Comparison of ENCODE assay signal across 8 mouse cellular contexts in genomic region chr5:36313353-36314079, GRCm38 (mm10).
DNase-seq lines count a peak whose midpoint lies in the region; ATAC-seq and TF ChIP-seq lines count a peak whose summit lies in the region.

No protein-coding gene starts in this region.

- H3K4me3 ChIP-seq in hindbrain, postnatal 0 days (ENCODE audit: low read length), result no peak overlapping the region
- no peak overlapping the region for H3K4me3 ChIP-seq in neural tube, embryonic 13.5 days

- H3K27ac ChIP-seq in hindbrain, postnatal 0 days, result peak overlapping the region; percentile 51
- peak overlapping the region; percentile 30 for H3K27ac ChIP-seq in neural tube, embryonic 13.5 days (replicated peaks)

- H3K4me2 ChIP-seq in hindbrain, postnatal 0 days (ENCODE audit: low read depth, low read length), result no peak overlapping the region
- peak overlapping the region; percentile 30 for H3K4me2 ChIP-seq in neural tube, embryonic 13.5 days

- H3K27me3 ChIP-seq in hindbrain, postnatal 0 days (ENCODE audit: insufficient read depth, low read length), result no peaks in the 10 kb centered on the region
- no peaks in the 10 kb centered on the region; the same call in 1 of the 2 replicates for H3K27me3 ChIP-seq in neural tube, embryonic 13.5 days

- no peaks in the 10 kb centered on the region for H3K9me3 ChIP-seq in hindbrain, postnatal 0 days (ENCODE audit: low read length)
- H3K9me3 ChIP-seq in neural tube, embryonic 13.5 days, result no peaks in the 10 kb centered on the region

- ATAC-seq in hindbrain, postnatal 0 days, result peak; percentile 73
- peak; percentile 52 for ATAC-seq in neural tube, embryonic 13.5 days (ENCODE audit: low read depth)
- no peak for ATAC-seq in inflammation-experienced regulatory T-cells, adult 6 months

- no peak for TF ChIP-seq CTCF in hindbrain, postnatal 0 days (IDR thresholded peaks at IDR 0.05; ENCODE audit: low read depth)

- peak; percentile 63 to 65 for DNase-seq in right cerebral cortex, postnatal 10 days (ENCODE audit: low spot score in 2 of 2)
- DNase-seq in right cerebral cortex, postnatal 25 days, result no peak
- peak; percentile 66 for DNase-seq in gastrocnemius, postnatal 14 days
- peak; percentile 44 for DNase-seq in hindbrain, postnatal 0 days (ENCODE audit: low spot score)
- DNase-seq in layer of hippocampus, postnatal 25 days (ENCODE audit: extremely low spot score in 1 of 2, low spot score in 1 of 2), result peak; percentile 48 to 58
- DNase-seq in T-cell, adult 2 months (ENCODE audit: low spot score), result no peak

- 0 out of 2 replicates have a peak overlapping the region, but pooled peaks have one; percentile 21 for H3K9ac ChIP-seq in hindbrain, postnatal 0 days (replicated peaks; ENCODE audit: low read length)
- peak overlapping the region; percentile 57; the same call in 1 of the 2 replicates for H3K9ac ChIP-seq in neural tube, embryonic 13.5 days

- whole genome bisulfite sequencing in hindbrain, postnatal 0 days, result 27% methylated on average over 16 of the region's 16 CpGs
- 27% methylated on average over 16 of the region's 16 CpGs for WGBS in neural tube, embryonic 13.5 days

- H3K4me1 ChIP-seq in hindbrain, postnatal 0 days (ENCODE audit: insufficient read depth, low read length), result peaks cover 18% of the 10 kb centered on the region
- peaks cover 33% of the 10 kb centered on the region for H3K4me1 ChIP-seq in neural tube, embryonic 13.5 days (replicated peaks)

- no peaks in the 10 kb centered on the region for H3K36me3 ChIP-seq in hindbrain, postnatal 0 days (ENCODE audit: insufficient read depth, low read length)
- no peaks in the 10 kb centered on the region for H3K36me3 ChIP-seq in neural tube, embryonic 13.5 days

- intact Hi-C loops in gastrocnemius, postnatal 14 days (cut with DNase I; ENCODE audit: low total_unique reads), result no loop called here

Comparison
In these comparisons a context has a peak if more than half of its experiments do, and no peak if none do; other contexts are left out.
1. DNase-seq: peak in right cerebral cortex, postnatal 10 days (2 of 2), gastrocnemius, postnatal 14 days (single experiment), hindbrain, postnatal 0 days (single experiment) and layer of hippocampus, postnatal 25 days (2 of 2); none in right cerebral cortex, postnatal 25 days (single experiment) and T-cell, adult 2 months (single experiment).